Mouse (Mus musculus) forebrain, embryonic 11.5 days (tissue): ENCODE results near the gene Cd79a. TPM values are rescaled to one million over a fixed set of nuclear protein-coding genes. Genes with fewer than 3 reads are reported as not detected.

Experiments
- ATAC-seq: fragments of 200-750 bp; cut with Nextera tagmentation; replicated peaks from 2 replicates; pipeline ENCODE4 v1.8.0; 2017; ENCODE audit warnings: moderate TSS enrichment; ENCODE audit not compliant: low FRiP score
- DNase-seq: peaks from one replicate; pipeline ENCODE4 v3.0.0-alpha.2; 2017; ENCODE audit warnings: low spot score
- H3K27ac ChIP-seq: fragments of 300-500 bp; sonication (generic); 2 replicates; pipeline ENCODE4 v1.5.1; 2014; ENCODE audit warnings: low read depth, low read length
- H3K27me3 ChIP-seq: fragments of 300-500 bp; sonication (generic); 2 replicates; pipeline ENCODE4 v1.6.1; 2014; ENCODE audit warnings: mild to moderate bottlenecking, low read length, mixed read lengths; ENCODE audit not compliant: control insufficient read depth, insufficient read depth
- H3K36me3 ChIP-seq: fragments of 300-500 bp; sonication (generic); 2 replicates; pipeline ENCODE4 v1.6.1; 2014; ENCODE audit warnings: mild to moderate bottlenecking, low read length, moderate library complexity, mixed read lengths; ENCODE audit not compliant: control insufficient read depth, insufficient read depth
- H3K4me1 ChIP-seq: fragments of 300-500 bp; sonication (generic); replicated peaks from 2 replicates; pipeline ENCODE4 v1.6.1; 2014; ENCODE audit warnings: low read length, mixed read lengths; ENCODE audit not compliant: control insufficient read depth, insufficient read depth
- H3K4me2 ChIP-seq: fragments of 300-500 bp; sonication (generic); 2 replicates; pipeline ENCODE4 v1.6.1; 2014; ENCODE audit warnings: low read depth, mild to moderate bottlenecking, low read length, moderate library complexity, mixed read lengths; ENCODE audit not compliant: severe bottlenecking
- H3K4me3 ChIP-seq: fragments of 300-500 bp; sonication (generic); 2 replicates; pipeline ENCODE4 v1.5.1; 2014; ENCODE audit warnings: low read depth, low read length
- H3K9ac ChIP-seq: fragments of 300-500 bp; sonication (generic); 2 replicates; pipeline ENCODE4 v1.6.1; 2014; ENCODE audit warnings: low read length
- H3K9me3 ChIP-seq: fragments of 300-500 bp; sonication (generic); 2 replicates; pipeline ENCODE4 v1.6.1; 2016; ENCODE audit warnings: low read length, mixed read lengths; ENCODE audit not compliant: control insufficient read depth
- WGBS: fragments of 180-500 bp; shearing (Covaris S2); extraction: QIAGEN DNeasy Blood & Tissue Kit; methylation state at CpG from one replicate; pipeline ENCODE4 v1.1.7; 2014; 5-methylcytosine and 5-hydroxymethylcytosine counted together
- polyA plus RNA-seq: library from polyadenylated mRNA; unstranded; fragments of >200 nt; fragmentation: Nextera tagmentation; extraction: Ambion mirVana; gene quantifications from 2 replicates; pipeline ENCODE4 v1.2.1, GENCODE M21; 2014

Cd79a gene
- polyA plus RNA-seq, 1 experiment from 2014 or later: 0.37 TPM

DNA sequence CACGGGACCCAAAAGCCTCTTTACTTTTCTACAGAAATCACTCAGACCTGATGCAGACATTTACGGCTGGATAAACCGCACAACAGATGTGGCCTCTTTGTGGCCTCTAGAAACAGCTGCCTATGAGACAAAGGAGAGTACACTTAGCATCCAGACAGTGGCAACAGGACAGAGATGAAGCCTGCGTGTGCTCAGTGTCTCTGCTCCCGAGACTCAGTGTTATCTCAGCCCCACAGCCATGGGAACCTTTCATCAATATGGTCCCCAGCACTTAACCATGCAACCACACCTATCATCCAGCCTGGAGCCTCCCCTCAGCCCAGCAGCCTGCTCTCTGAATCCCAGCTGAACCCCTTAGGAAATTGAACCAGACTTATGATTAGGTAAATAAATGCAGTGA, 37.9 kb upstream of the Cd79a start:
- H3K4me2 ChIP-seq: no peak overlapping the region
- H3K27ac ChIP-seq: no peak overlapping the region
- no peaks in the 10 kb centered on the region for H3K9me3 ChIP-seq
- no peaks in the 10 kb centered on the region; the same call in 1 of the 2 replicates for H3K4me1 ChIP-seq
- no peak overlapping the region for H3K4me3 ChIP-seq
- H3K9ac ChIP-seq: no peak overlapping the region
- H3K27me3 ChIP-seq: no peaks in the 10 kb centered on the region
- H3K36me3 ChIP-seq: no peaks in the 10 kb centered on the region
- ATAC-seq (no peak), DNase-seq (no peak)
- 81% methylated on average over 5 of the region's 5 CpGs for WGBS

DNA sequence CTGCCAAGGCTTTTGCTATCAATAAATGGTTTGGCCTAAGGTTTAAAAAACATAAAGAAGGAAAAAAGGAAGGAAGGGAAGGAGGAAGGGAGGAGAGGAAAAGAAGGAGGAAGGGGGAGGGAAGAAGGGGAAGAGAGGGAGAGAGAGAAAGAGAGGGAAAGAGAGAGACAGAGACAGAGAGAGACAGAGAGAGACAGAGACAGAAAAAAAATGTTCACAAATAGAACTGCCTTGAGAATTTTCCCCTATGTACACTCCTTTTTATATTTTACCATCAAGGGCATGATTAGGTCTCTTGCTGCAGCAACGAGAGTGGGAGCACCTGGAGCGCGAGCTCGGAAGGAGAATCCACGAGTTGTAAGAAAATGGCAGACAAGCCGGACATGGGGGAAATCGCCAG, 35.3 kb upstream of the Cd79a start, which contains the start of gene Gm9844:
TSS of gene Gm9844 (plus strand) at position 301 of the 400 bp plus-strand sequence.
- DNase-seq: no peak
- H3K4me3 ChIP-seq: no peak within 1 kb of the TSS
- ATAC-seq: no peak
- H3K9ac ChIP-seq: no peak within 1 kb of the TSS
- H3K27ac ChIP-seq: no peak within 1 kb of the TSS
- H3K27me3 ChIP-seq: no peaks in the 10 kb centered on the region
- no peaks in the 10 kb centered on the region for H3K4me1 ChIP-seq
- H3K36me3 ChIP-seq: no peaks in the 10 kb centered on the region
- 91% methylated on average over 7 of the region's 7 CpGs for WGBS
- H3K4me2 ChIP-seq: no peak within 1 kb of the TSS
- H3K9me3 ChIP-seq: no peaks in the 10 kb centered on the region

DNA sequence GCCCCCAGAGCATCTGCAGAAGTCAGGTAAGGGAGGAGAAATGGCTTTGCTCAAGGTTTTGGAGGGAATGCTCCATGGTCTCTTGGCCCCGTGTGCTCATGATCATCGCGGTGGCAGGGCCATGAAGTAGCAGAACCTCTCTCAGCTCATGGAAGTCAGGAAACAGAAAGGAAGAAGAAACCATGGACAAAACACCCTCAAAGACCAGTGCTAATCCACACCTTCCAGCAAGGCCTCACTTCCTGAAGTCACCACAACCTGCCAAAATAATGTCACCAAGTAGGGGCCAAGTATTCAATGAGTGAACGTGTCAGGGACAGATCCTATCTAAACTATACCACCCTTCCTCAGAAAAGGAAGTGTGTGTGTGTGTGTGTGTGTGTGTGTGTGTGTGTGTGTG, 34.3 kb upstream of the Cd79a start:
- ATAC-seq (no peak), DNase-seq (no peak)
- Histone ChIP-seq H3K4me3 (no peak overlapping the region), H3K27me3 (no peaks in the 10 kb centered on the region), H3K9ac (no peak overlapping the region), H3K27ac (no peak overlapping the region), H3K9me3 (no peaks in the 10 kb centered on the region), H3K4me2 (no peak overlapping the region), H3K36me3 (no peaks in the 10 kb centered on the region), H3K4me1 (no peaks in the 10 kb centered on the region)
- 86% methylated on average over 4 of the region's 4 CpGs for WGBS

DNA sequence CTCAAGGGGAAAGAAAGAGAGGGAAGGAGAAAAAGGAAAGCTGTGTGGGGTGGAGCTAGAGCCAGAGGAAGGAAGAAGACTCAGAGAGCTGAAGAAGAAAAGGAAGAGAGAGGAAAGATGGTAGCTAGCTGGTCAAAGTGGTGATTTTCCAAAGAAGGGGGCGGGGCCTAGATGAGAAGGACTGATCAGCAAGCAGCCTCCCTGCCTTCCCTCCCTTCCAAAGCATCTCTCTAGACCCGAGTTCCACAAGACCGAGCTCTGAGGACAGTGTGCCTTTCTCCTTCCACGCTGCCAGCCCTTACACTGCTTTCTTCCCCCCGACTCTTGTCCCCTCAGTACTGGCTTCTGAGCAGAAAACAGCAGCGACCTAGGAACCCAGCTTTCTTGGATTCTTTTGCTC, 33.0 kb upstream of the Cd79a start:
- WGBS: 38% methylated on average over 6 of the region's 6 CpGs
- no peak for DNase-seq

DNA sequence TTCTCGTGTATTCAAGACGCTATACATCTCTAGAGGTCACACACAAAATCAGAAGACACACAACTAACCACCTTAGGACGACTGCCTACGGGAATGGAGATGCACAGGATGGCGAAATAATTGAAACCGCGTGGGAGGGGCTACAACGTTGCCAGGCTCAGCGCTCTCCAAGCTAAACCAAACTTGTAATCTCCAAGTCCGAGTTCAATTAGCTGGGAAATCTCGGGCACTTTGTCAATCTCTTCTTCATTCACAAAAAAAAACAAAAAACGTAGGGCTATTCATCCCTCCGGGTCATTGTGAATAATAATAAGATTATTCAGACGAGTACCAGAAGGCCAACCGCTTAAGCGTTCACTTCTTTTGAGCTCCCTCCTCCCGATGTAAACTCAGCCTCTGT, 28.1 kb upstream of the Cd79a start:
- DNase-seq (no peak), ATAC-seq (no peak)

More for the DNA sequence above, 33.0 kb upstream of the Cd79a start:
- H3K27me3 ChIP-seq: no peaks in the 10 kb centered on the region
- no peak overlapping the region for H3K4me3 ChIP-seq
- no peak overlapping the region for H3K27ac ChIP-seq
- 0 out of 2 replicates have a peak, but pooled peaks cover 3% of the 10 kb centered on the region for H3K4me1 ChIP-seq
- H3K9me3 ChIP-seq: no peaks in the 10 kb centered on the region
- H3K9ac ChIP-seq: no peak overlapping the region
- no peak overlapping the region for H3K4me2 ChIP-seq
- no peaks in the 10 kb centered on the region for H3K36me3 ChIP-seq
- ATAC-seq: no peak

DNA sequence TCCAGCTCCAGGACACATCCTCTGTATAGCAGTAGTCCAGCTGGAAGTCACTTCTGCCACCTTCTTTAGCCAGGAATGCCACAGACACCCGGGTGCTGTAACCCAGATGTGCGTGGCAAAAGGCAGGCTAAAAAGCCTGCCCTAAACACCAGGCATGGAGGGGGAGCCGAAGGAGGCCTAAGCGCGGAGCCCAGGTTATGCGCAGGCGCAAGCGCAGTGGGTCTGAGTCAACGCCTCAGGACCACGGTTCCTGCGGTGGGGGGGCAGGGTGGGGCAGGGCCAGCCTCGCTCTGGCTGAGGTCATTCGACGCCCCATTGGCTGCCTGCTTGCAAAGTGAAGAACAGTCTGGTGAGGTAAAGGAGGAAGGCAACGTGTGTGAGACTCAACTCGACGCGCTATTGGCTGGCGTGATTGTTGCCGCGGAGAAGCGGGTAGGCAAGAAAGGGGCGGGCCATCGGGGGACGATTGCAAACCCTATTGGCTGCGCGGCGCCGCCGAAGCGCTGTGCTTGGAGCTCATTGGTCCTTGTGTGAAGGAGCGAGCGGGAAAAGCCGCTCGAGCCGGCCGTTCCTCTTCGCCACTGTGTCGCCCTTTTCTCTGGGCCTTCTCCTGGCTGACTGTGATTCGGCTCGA, 27.5 kb upstream of the Cd79a start, which contains the start of the genes Lypd4 and Dmrtc2:
TSS of gene Lypd4 (minus strand) at position 410 of the 634 bp plus-strand sequence.
TSS of gene Dmrtc2 (plus strand) at position 526 of the 634 bp plus-strand sequence.
- 59% methylated on average over 41 of the region's 41 CpGs for WGBS
- H3K9ac ChIP-seq: no peak within 1 kb of the TSS
- no peaks in the 10 kb centered on the region for H3K36me3 ChIP-seq
- peaks cover 3% of the 10 kb centered on the region; the same call in 1 of the 2 replicates for H3K4me1 ChIP-seq
- peak; percentile 71 for DNase-seq
- H3K27ac ChIP-seq: no peak within 1 kb of the TSS
- H3K4me3 ChIP-seq: no peak within 1 kb of the TSS
- H3K27me3 ChIP-seq: no peaks in the 10 kb centered on the region
- no peaks in the 10 kb centered on the region; the same call in 1 of the 2 replicates for H3K9me3 ChIP-seq
- H3K4me2 ChIP-seq: no peak within 1 kb of the TSS
- no peak for ATAC-seq

More for the DNA sequence above, 28.1 kb upstream of the Cd79a start:
- Histone ChIP-seq H3K4me1 (peaks cover 3% of the 10 kb centered on the region; the same call in 1 of the 2 replicates), H3K27me3 (no peaks in the 10 kb centered on the region), H3K36me3 (no peaks in the 10 kb centered on the region), H3K27ac (no peak overlapping the region), H3K9me3 (no peaks in the 10 kb centered on the region; the same call in 1 of the 2 replicates), H3K9ac (no peak overlapping the region), H3K4me2 (no peak overlapping the region), H3K4me3 (no peak overlapping the region)
- 36% methylated on average over 17 of the region's 17 CpGs for WGBS

DNA sequence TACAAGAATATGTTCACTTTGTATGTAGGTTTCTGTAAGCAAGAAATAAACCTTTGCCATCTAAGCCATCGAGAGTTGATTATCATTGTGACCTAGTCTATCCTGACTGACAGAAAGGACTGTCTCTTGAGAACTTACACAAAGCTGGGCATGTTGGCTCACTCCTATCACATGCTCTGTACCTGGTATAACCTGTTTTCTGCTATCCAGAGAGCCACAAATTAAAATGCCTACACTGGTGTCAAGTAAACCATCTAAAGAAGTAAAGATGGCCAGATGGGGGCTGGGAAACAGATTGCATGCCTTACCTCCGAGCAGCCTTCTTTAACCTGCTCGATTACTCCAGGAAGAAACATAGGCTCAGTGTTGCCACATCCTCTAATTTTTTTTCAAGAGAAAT, 19.6 kb upstream of the Cd79a start:
- 74% methylated on average over 3 of the region's 3 CpGs for WGBS
- no peaks in the 10 kb centered on the region for H3K36me3 ChIP-seq
- DNase-seq: no peak

DNA sequence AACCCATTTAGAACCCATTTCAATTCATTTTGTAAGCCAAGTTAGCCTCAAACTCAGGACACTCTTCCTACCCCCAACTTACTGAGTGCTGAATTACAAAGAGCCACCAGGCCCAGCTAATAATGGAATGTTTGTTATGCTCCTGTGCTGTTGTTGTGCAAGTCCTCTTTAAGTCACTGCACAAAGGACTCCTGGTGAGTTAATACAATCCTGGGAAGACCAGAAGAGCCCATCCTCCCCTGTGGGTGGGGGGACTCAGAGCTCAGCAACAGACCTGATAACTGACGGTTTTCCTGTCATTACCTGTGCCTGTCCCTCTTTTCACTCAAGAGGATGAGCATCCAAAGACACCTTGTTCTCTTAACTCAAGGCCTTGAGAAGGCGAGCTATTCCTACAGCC, 17.6 kb upstream of the Cd79a start:
- 11% methylated on average over 2 of the region's 2 CpGs for WGBS
- Histone ChIP-seq H3K4me1 (no peaks in the 10 kb centered on the region), H3K36me3 (no peaks in the 10 kb centered on the region), H3K4me3 (no peak overlapping the region), H3K27ac (no peak overlapping the region), H3K27me3 (no peaks in the 10 kb centered on the region), H3K9me3 (no peaks in the 10 kb centered on the region), H3K4me2 (no peak overlapping the region), H3K9ac (no peak overlapping the region)
- DNase-seq (no peak), ATAC-seq (no peak)

More for the DNA sequence above, 19.6 kb upstream of the Cd79a start:
- H3K27ac ChIP-seq: no peak overlapping the region
- no peak overlapping the region for H3K4me2 ChIP-seq
- H3K4me1 ChIP-seq: no peaks in the 10 kb centered on the region
- no peaks in the 10 kb centered on the region for H3K27me3 ChIP-seq
- H3K4me3 ChIP-seq: no peak overlapping the region
- no peaks in the 10 kb centered on the region for H3K9me3 ChIP-seq
- no peak for ATAC-seq
- H3K9ac ChIP-seq: no peak overlapping the region
